Mouse (Mus musculus) kidney, adult 2 months (tissue): Measurements from ENCODE around the gene 4921504E06Rik. TPM values are rescaled to one million over a fixed set of nuclear protein-coding genes. Genes with fewer than 3 reads are reported as not detected.
A peak's percentile ranks its signal among the peaks of the same experiment; 100 is the strongest.

Experiments used
- DNase-seq: peaks from one replicate; pipeline ENCODE4 v3.0.0; 2021
- H3K27ac ChIP-seq: fragments of 200-500 bp; 2 replicates; pipeline ENCODE4 v1.5.1; 2012; ENCODE audit warnings: low read depth, low read length, control low read depth, inconsistent platforms; ENCODE audit not compliant: insufficient read depth
- H3K27me3 ChIP-seq: fragments of 200-500 bp; replicated peaks from 2 replicates; pipeline ENCODE4 v1.6.1; 2012; ENCODE audit warnings: mild to moderate bottlenecking, moderate library complexity, low read length, inconsistent platforms; ENCODE audit not compliant: control insufficient read depth, insufficient read depth
- H3K36me3 ChIP-seq: fragments of 200-500 bp; 2 replicates; pipeline ENCODE4 v1.6.1; 2012; ENCODE audit warnings: mild to moderate bottlenecking, moderate library complexity, low read length, inconsistent platforms; ENCODE audit not compliant: control insufficient read depth, insufficient read depth
- H3K4me1 ChIP-seq: fragments of 200-500 bp; 2 replicates; pipeline ENCODE4 v1.6.1; 2011; ENCODE audit warnings: low read length; ENCODE audit not compliant: control insufficient read depth, insufficient read depth
- H3K4me3 ChIP-seq: fragments of 200-500 bp; 2 replicates; pipeline ENCODE4 v1.5.1; 2011; ENCODE audit warnings: mild to moderate bottlenecking, low read depth, low read length, control low read depth; ENCODE audit not compliant: insufficient read depth
- CTCF ChIP-seq: fragments of 200-500 bp; conservative IDR thresholded peaks from 2 replicates; pipeline ENCODE4 v1.5.1; 2011; ENCODE audit warnings: low read depth, mild to moderate bottlenecking, control low read depth, low read length, moderate library complexity, mixed read lengths; ENCODE audit not compliant: insufficient read depth, insufficient read length
- POLR2A ChIP-seq: fragments of 200-500 bp; IDR thresholded peaks from one replicate; pipeline ENCODE4 v1.6.1; 2011; ENCODE audit warnings: low read depth, low read length, control low read depth
- WGBS: fragments of 180-500 bp; shearing (Covaris S2); methylation state at CpG from one replicate; pipeline ENCODE4 v1.1.7; 2018; 5-methylcytosine and 5-hydroxymethylcytosine counted together
- polyA plus RNA-seq: library from polyadenylated mRNA; depleted of rRNA; stranded (reverse); fragments of >200 nt; gene quantifications from 2 replicates; pipeline ENCODE4 v1.2.3, GENCODE M21; 2012; rRNA removed

Gene 4921504E06Rik
- polyA plus RNA-seq, 1 experiment: not detected

DNA sequence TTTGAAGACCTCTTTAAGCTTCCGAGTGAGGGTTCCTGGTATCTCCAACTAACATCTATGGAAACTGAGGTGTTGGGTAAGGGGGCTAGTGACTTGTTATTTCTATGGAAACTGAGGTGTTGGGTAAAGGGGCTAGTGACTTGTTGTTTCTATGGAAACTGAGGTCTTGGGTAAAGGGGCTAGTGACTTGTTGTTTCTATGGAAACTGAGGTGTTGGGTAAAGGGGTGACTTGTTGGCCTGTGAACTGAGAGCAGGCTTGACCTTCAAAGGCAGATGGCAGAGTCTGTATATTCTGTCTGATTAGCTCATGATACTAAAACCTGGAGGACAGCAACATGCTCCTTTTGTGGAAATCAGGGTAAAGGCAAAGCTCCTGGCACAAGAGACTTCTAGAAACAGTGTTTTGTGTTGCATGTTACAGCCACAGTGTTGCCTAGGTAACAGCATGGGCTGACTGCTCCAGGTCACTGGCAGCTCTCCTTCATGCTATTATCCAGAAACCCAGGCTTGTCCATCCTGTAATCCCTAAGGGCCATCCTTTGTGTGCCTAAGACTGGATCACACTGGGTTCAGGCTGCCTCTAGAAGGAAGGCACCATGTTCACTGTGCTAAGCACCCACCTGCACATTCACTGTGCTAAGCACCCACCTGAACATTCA is 133.9 kb downstream of the 4921504E06Rik start:
- TF ChIP-seq POLR2A: no peak
- TF ChIP-seq CTCF: no peak
- Histone ChIP-seq H3K4me1 (no peaks in the 10 kb centered on the region; the same call in 1 of the 2 replicates), H3K4me3 (no peak overlapping the region), H3K27me3 (no peaks in the 10 kb centered on the region), H3K27ac (no peak overlapping the region), H3K36me3 (no peaks in the 10 kb centered on the region)
- DNase-seq: no peak
- WGBS: 71% methylated on average over 1 of the region's 1 CpGs

DNA sequence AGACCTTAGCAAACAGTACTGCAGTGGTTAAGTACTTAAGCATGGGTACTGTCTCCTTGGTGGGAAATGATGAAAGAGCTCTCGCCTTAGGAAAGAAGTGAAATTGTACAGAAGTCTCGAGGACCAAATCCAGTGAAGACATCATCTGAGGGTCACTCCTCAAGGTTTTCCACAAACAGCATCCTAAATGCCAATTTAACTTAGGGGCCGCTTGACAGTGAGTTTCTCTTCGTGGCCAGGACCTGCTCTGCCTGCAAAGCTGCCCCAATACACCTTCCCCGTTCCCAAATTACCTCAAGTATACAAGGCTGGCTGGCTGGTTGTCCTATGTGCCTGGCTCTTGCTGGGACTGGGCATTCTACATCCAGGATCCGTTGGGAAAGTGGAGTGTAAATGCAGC is 137.6 kb downstream of the 4921504E06Rik start:
- H3K27me3 ChIP-seq: no peaks in the 10 kb centered on the region
- no peak overlapping the region for H3K27ac ChIP-seq
- H3K4me1 ChIP-seq: no peaks in the 10 kb centered on the region; the same call in 1 of the 2 replicates
- no peak for DNase-seq
- no peaks in the 10 kb centered on the region for H3K36me3 ChIP-seq
- 62% methylated on average over 6 of the region's 6 CpGs for WGBS
- no peak overlapping the region for H3K4me3 ChIP-seq
- TF ChIP-seq POLR2A (no peak), CTCF (no peak)

DNA sequence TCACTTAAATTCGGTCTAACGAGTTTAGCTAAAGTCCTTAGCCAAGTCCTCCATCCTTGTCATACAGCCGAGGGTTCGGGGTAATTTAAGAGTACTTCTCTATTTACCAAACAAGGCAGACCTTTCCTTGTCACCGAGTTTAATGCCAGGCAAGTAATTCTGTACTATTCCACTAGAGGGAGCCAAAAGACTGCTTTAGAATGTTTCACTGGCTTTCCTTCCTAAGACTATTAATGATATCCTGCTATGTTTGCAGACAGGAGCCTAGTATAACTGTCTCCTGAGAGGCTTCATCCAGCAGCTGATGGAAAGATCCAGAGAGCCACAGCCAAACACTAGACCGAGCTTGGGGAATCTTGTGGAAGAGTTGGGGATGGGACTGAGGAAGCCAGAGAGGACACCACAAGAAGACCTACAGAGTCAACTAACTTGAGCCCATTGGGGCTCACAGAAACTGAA is 138.6 kb downstream of the 4921504E06Rik start:
- H3K27ac ChIP-seq: no peak overlapping the region
- H3K36me3 ChIP-seq: no peaks in the 10 kb centered on the region
- WGBS: 2% methylated on average over 6 of the region's 6 CpGs
- no peaks in the 10 kb centered on the region; the same call in 1 of the 2 replicates for H3K4me1 ChIP-seq
- TF ChIP-seq POLR2A (no peak), CTCF (peak; percentile 34; the same call in 1 of the 2 replicates)
- DNase-seq: peak; percentile 81
- no peak overlapping the region for H3K4me3 ChIP-seq
- H3K27me3 ChIP-seq: no peaks in the 10 kb centered on the region

DNA sequence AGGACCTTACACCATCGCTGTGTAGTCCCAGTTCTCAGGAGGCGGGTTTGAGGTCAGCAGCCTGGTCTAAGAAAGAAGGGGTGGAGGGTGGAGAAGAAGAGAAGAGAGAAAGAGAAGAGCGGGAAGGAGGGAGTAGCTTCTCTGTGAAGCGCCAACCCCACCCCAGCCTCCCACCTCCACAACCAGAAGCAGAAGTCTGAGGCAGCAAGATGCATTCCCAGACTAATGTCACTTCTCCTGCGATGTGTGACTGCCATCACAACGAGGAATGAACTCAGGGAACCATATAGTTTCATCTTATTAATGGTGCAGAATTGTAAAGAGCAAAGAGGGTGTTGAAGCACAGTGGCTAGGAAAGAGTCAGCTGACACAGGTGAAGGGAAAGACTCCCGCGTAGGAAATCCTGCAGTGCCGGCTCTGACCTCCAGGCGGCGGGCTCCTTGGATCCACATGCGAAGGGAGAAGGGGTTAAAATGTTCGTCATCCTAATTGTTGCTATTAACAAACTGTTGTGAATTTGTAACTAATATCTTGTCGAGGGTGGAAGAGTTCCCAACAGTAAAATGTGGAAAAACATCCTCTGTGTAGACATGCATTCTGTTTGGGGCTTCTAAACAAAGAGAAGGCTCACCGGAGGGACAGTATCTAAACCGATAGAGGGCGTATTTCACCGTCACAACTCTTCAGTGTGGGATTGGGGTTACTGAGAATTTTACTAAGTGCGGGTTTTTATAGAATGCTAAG is 139.3 kb downstream of the 4921504E06Rik start:
- H3K27me3 ChIP-seq: no peaks in the 10 kb centered on the region
- 20% methylated on average over 19 of the region's 19 CpGs for WGBS
- peak; percentile 67 for DNase-seq
- no peak overlapping the region for H3K27ac ChIP-seq
- TF ChIP-seq POLR2A (no peak), CTCF (peak; percentile 71)
- no peaks in the 10 kb centered on the region for H3K36me3 ChIP-seq
- no peaks in the 10 kb centered on the region; the same call in 1 of the 2 replicates for H3K4me1 ChIP-seq
- H3K4me3 ChIP-seq: no peak overlapping the region

Other genes with a start within 250 kb of the 4921504E06Rik start
- 45.1 and 48.6 TPM in 2 replicates for gene Msrb2, start 182.5 kb downstream of the 4921504E06Rik start, polyA plus RNA-seq
- not detected in 2 replicates for gene Ptf1a, start 108.3 kb downstream of the 4921504E06Rik start, polyA plus RNA-seq
- 5.2 and 6.1 TPM in 2 replicates for gene Otud1, start 103.8 kb upstream of the 4921504E06Rik start, polyA plus RNA-seq